Mouse (Mus musculus): ENCODE measurements around the gene Rho.

Gene Rho

DNA sequence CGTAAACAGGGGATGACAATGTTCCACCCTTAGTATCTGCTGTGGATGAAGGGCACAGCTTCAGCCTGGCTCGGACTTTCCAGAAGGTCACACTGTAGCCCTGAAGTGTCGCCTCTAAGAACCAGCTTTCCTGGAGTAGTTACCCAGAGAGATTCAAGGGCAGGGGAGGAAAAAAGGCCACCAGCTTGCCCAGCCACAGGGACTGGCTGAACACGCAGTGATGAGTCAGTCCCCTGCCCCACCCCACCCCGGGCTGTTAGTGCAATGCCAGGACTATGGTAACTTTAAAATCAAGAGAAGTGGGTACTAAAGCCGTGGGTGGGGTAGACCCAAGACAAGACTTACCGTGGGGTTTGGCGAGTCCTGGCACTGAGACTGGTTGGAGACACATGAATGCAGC, 44.1 kb downstream of the Rho start:
- no peak for DNase-seq (ENCODE audit: low spot score in 2 of 2)

DNA sequence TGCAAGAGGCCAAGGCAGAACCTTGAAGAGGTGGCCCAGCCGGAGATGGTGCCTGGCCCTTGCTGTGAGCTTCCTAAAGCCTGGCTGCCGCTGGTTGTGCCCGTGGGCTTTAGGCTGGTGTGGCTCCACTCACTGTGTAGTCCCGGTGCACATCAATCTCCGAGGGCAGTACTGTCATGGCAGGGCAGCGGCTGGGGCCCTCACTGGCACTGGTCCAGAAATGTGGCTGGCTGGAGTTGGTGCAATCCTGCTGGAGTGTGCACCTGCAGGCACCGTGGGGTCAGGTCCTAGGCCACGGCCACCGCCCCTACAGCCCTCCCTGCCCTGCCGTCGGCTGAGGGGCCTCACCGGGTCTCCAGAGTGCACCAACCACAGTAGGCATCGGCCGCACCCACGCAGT, 46.3 kb downstream of the Rho start:
- no peak for DNase-seq (ENCODE audit: low spot score in 2 of 2)

DNA sequence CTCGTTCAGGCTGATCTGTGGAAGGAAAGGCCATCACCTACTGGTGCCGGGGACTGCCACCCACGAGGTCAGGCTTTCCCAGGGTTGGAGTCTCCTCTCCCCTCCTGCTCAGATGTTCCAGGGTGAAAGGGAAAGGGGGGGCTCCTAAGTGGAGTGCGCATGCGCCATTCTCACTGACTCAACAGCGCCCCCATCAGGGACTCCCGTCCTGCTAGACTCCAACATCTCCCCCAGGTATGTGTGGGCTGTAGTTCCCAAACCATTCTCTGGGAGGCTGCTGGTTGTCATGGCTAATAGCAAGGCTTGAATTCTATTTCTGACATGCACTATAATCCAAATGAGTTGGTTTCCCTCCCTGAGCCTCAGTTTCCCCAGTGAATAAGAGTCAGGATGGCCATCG, 47.0 kb downstream of the Rho start:
- no peak for DNase-seq (ENCODE audit: low spot score in 2 of 2)

DNA sequence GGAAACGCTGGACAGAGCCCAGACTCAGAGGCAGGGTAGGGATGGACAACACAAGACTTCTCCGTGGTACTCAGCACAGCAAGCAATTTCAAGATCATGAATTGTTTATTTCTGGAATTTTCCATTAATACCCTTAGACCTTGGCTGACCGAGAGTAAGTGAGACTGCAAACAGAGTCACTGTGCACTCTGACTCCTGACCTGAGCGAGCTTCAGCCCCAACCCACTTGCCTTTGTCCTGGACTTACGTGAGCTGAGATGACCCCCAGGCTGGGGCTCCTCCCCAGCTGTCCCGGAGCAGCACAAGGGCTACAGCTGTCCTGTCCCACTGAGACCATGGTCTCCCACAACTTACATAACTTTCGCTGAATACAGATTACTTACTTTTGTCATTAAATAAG, 51.3 kb downstream of the Rho start:
- DNase-seq (ENCODE audit: low spot score in 2 of 2): no peak

DNA sequence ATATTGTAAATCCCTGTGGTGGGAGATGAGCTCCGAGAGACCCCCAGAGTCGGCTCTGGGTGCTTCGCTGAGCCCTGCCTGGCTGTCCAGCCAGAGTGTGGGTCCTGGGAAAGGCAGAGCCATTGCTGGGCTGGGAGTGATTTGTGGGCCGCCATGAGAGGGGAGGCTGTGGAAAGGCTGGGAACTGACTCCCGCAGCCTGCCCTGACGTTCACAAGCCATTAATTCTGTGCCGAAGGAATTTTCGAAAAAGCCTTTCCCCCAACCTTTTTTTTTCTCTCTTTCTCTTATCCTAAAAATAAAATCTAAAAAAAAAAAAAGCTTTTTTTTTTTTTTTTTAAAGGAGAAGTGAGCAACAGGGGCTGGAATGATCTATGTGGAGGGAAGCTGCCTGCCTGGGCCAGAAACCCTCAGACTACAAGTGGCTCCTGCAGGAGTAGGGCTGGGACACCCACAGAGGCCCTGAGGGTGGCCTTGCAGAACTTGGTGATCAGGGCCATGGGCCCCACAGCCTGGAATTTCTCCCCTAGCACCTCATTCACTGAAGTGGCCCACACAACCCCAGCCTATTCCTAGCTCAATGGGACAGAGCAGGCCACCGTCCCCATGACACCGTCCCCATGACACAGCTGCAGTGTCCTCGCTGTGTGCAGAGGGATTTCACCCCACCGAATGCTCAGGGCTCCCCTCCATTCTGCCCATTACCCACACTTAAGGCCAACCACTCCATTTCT, 51.9 kb downstream of the Rho start:
- DNase-seq (ENCODE audit: low spot score in 2 of 2): no peak

DNA sequence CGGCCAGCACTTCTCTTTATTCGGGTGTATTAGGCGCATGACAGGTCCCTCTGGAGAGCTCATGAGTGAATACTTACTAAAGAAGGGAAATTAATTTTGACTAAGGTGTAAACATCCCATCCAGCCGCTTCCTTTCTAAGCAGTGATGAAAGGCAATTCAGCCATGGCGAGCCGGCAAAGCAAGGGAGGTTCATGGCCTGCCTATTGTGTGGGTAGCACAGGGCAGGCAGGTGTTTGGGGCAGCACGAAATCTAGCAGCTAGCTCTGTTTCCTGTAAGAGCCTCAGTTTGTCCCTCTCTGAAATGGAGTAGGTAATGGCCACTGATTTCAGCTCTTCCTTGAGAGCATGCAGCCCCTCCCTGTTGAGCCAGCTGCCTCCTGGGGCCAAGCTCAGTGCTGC, 53.0 kb downstream of the Rho start:
- no peak for DNase-seq (ENCODE audit: low spot score in 2 of 2)

DNA sequence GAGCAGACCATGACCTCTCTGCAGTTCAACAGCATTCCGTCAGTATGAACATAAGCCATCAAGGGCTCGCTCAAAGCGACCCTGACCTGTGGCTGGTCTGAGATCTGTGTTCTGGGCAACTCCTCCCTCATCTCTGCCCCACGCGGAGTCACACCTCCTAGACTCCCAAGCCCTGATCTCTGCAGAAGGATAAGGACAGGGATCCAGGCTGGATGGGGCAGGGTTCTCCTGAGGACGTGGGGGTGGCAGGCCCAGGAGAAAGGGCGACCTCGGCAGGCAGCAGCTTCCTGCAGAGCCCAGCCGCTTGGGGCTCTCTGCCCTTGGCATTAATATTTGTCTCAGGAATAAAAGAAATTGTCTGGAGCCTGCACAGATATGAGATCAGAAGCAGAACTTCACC, 54.1 kb downstream of the Rho start:
- no peak for DNase-seq (ENCODE audit: low spot score in 2 of 2)

DNA sequence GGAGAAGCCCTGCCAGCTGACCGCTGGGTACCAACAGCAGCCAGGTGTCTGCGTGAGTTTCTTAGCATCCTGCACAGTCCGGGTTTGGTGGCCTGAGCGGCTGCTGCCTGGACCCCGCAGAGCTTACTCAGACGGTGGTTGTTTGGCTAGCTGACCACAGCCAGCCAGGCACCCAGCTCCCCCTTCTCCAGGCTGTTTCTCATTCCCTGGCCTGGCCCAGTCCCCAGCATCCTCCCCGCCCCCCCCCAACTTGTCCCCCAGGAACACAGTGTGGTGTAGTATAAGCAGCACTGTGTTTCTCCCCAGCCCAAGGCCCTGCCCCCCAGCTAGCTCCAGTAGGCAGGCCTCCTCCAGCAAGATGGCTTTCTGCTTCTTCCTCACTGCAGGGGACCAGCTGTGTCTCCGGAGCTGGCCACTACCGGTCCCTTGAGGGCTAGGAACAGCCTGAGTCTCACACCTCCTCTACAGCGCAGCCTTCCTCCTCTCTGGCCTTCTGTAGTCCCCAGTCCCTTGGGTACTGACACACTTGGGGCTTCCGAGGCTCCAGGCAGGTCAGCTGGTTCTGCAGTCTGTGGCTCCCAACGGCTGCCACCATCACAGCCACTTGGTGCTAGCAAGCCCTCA, 55.0 kb downstream of the Rho start:
- no peak for DNase-seq (ENCODE audit: low spot score in 2 of 2)

DNA sequence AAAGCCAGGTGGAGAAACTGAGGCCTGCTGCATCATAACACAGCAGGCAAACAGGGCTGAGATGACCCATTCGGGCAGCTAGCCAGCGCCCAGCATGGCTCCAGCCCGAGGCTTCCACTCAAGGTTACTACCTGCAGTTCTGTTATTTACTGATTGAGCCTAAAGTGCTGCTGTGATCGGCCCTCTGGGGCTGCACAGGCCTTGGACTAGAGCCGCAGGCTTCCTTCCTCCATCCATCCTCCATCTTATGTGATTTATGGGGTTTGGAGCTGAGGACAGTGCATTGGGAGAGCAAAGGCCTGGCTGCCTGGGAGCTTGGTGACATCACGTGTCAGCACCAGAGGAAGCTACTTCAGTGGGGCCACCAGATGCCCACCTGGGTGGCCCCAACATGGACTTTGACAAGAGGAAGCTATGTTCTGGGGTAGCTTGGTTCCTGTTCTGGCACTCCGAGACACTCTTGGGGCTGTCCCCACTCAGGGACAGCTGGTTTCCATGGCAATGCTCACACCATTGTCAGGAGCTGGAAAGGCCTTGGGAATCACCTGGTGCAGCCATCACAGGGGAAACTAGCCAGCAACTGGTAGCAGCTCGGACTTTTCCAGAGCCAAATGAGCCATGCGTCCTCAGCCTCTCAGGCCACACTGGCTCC, 55.7 kb downstream of the Rho start:
- DNase-seq (ENCODE audit: low spot score in 2 of 2): no peak

DNA sequence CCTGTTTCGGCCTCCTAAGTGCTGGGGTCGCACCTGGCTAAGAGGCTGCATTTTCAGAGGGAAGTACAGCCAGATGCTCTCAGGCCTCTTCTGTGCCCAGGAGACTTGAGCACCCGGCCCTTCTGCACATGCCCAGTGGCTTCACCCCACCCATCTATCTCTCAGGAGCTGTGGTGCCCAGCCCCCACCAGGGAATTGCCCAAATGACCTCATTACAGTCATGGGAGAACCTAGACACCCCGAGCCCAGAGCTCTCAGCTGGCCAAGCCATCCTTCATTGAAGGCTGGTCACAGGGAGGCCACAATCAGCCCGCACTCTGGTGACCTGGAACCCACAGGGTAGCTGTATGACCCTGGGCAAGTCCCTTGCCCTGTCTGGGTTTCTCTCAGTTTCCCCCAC, 57.5 kb downstream of the Rho start:
- DNase-seq (ENCODE audit: low spot score in 2 of 2): peak in 1 of 2 experiments; percentile 50

DNA sequence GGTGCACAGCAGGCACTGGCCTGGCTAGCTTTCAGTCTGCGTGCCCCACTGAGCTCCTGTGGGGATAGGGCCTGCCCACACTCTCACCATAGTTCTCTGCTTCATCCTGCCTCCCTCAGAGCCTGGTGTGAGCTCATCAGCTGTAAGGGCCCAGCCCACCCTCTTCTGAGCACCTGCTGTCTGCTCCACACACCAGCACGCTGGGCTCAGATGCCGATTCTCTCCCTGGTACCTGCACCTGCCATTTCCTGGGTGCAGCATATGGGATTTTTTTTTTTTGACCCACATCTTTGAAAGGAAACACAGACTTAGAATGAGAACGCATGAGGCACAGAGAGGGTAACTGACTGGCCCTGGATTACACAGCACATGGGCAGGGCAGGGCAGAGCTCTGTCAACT, 58.1 kb downstream of the Rho start:
- peak in 1 of 2 experiments; percentile 37 for DNase-seq (ENCODE audit: low spot score in 2 of 2)
